Mouse (Mus musculus) ovary, postnatal 14 days (tissue): ENCODE data around the gene Rusc2.

Experiments used
- DNase-seq: peaks from one replicate; pipeline ENCODE4 v3.0.0; 2022; ENCODE audit warnings: low spot score

The Rusc2 gene

GRCm38 (mm10) chr4:43442456-43443361, 60.9 kb downstream of the Rusc2 start:
- peak; percentile 59 for DNase-seq

- no peak for DNase-seq
These were observed 61.7 kb downstream of the Rusc2 start for GRCm38 (mm10) chr4:43443511-43443910.

- no peak for DNase-seq
These were observed 65.5 kb downstream of the Rusc2 start for GRCm38 (mm10) chr4:43447251-43447650.

GRCm38 (mm10) chr4:43448554-43448953, 66.8 kb downstream of the Rusc2 start:
- no peak for DNase-seq

- no peak for DNase-seq
These were observed 70.5 kb downstream of the Rusc2 start for GRCm38 (mm10) chr4:43452315-43452714.

GRCm38 (mm10) chr4:43453413-43453812, 71.6 kb downstream of the Rusc2 start:
- no peak for DNase-seq

GRCm38 (mm10) chr4:43454041-43454836, 72.5 kb downstream of the Rusc2 start, which contains the start of gene Cd72:
Cd72 (minus strand) TSS chr4:43454628.
- DNase-seq = no peak

- DNase-seq = no peak
These were observed 74.7 kb downstream of the Rusc2 start for GRCm38 (mm10) chr4:43456470-43456869.

GRCm38 (mm10) chr4:43457124-43457523, 75.3 kb downstream of the Rusc2 start:
- DNase-seq = no peak

GRCm38 (mm10) chr4:43463102-43463501, 81.3 kb downstream of the Rusc2 start:
- no peak for DNase-seq

GRCm38 (mm10) chr4:43465935-43466334, 84.2 kb downstream of the Rusc2 start:
- no peak for DNase-seq

GRCm38 (mm10) chr4:43466872-43467271, 85.1 kb downstream of the Rusc2 start:
- DNase-seq = no peak

GRCm38 (mm10) chr4:43470301-43470700, 88.5 kb downstream of the Rusc2 start:
- no peak for DNase-seq

- no peak for DNase-seq
These were observed 91.9 kb downstream of the Rusc2 start for GRCm38 (mm10) chr4:43473636-43474035.

- DNase-seq = no peak
These were observed 94.8 kb downstream of the Rusc2 start for GRCm38 (mm10) chr4:43476604-43477003.
